Mouse (Mus musculus) Muller cell, postnatal 12 days (primary cell): ENCODE measurements around the gene Spns1.
"Not testable (repeated sequence)": the region's sequence is repeated elsewhere in the genome, so short reads cannot be mapped to it uniquely, and the experiment has no call there.

Source experiments
- DNase-seq: peaks from one replicate; pipeline ENCODE4 v3.0.0-alpha.2; 2015; ENCODE audit errors: inconsistent ontology term

The Spns1 gene

DNA sequence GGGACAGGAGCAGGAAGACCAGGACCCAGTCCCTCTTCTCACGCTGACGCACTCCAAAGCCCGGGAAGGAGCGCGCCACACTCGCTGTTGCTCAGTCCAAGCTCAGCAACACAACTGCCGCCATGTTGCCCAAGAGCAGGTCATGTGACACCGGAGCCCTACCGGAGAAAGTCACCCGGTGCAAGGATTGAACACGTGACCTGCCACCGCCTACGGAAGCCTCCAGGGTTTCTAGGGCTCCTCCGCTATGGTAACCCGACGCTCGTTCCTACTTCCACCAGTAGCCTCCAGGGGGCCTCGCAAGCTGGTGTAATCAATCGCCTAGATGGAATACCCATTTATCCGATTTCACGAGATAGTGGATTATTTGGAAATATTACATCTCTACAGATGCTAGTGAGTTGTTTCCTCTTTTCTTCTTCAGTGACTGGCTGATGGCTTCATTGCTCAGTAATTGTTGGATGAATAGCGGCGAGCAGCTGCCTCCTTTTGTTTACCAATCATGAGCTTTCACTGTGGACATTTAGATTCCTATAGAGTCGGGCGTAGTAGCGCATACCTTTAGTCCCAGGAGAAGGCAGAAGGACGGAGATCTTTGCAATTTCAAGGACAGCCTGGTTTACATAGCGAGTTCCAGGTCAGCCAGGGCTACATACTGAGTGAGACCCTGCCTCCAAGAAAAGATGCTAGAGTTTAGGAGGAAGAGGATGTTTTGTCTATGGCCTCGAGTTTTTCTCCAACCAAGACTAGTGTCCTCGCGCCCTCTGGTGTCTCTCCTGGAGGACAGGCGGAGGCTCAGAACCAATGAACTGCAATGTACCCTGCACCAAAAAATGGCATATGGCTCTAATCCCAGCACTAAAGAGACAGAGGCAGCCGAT, at the start of gene Spns1:
Spns1 (minus strand) TSS at position 173 of the 881 bp plus-strand sequence.
- peak; percentile 94 for DNase-seq

GRCm38 (mm10) chr7:126424161-126424560, 46.9 kb upstream of the Spns1 start:
- DNase-seq: no peak

DNA sequence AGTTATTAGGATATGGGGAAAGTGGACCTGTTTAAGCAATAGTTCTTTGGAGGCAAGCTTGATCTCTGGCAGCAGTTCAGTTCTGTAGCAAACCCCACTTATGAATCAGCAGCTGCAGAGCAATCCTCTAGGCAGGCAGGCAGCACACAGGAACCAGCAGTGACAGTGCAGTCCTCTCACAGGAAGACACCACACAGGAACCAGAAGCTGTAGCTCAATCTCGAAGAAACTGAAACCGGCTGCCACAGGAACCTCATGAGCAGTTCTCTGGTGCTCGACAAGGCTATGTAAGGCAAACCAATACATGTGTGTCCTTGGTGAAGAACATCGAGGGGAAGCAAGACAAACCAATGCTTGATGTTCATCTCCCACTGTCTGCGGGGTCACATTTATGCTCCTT, 44.5 kb upstream of the Spns1 start:
- no peak for DNase-seq

- peak; percentile 56 for DNase-seq
Measured at GRCm38 (mm10) chr7:126418496-126418895, 41.2 kb upstream of the Spns1 start.

DNA sequence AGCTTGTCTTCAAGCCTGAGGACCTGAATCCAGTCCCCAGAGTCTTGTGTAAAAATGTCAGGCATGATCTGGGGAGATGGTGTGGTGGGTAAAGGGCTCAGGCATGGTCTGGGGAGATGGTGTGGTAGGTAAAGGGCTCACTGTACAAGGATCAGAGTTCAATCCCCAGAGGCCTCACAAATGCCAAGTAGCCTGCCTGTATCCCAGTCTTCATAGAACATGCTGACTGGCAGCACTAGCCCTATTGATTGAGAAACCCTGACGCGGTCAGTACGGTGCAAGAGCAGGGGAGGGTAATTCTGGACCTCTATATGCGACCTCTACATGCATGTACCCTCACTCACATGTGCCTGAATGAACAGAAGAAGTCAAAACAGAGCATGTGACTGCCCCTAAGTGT, 40.4 kb upstream of the Spns1 start:
- no peak for DNase-seq

- DNase-seq: no peak
Measured at GRCm38 (mm10) chr7:126417045-126417444, 39.8 kb upstream of the Spns1 start.

GRCm38 (mm10) chr7:126416615-126417014, 39.4 kb upstream of the Spns1 start:
- no peak for DNase-seq

GRCm38 (mm10) chr7:126414725-126415124, 37.5 kb upstream of the Spns1 start, which contains the start of gene Cd19:
Gene Cd19, minus strand, starts transcription at chr7:126414889.
- DNase-seq: no peak

DNA sequence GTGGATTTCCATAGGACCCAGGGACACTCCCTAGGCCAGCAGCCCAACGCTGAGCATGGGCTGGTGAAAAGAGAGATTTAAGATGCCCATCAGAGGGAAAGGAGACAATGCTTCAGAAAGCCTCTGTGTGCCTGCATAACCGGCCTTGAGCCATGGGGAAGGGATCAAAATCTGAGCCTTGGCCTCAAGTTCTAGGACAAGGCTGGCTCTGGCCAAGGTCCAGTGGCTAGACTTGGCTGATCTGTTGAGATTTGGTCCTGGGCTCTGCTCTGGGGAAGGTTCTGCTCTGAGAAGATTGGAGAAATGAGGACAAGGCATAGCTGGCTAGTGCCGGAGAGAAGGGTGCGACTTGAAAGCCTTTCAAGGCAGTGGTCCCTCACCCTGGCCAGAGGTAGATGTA, 33.8 kb upstream of the Spns1 start:
- no peak for DNase-seq

DNA sequence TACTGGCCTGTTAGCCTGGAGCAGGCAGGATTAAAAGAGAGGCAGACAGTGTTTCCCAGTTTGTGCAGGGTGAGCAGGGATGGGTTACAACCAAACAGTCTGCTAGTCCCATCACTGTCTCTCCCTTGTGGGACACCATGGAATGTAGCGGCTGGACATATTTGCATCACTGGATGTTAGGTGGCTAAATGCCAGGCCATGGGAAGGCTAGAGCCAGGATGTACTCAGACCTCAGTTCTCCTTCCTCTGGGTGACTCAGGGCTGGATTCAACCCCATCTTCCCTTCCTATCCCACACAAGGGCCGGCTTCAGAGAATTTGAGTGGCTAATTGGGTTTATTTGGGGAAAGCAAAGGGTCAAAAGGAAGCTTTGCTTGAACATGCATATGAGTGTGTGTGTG, 31.4 kb upstream of the Spns1 start:
- DNase-seq: peak; percentile 60

GRCm38 (mm10) chr7:126402518-126402917, 25.3 kb upstream of the Spns1 start:
- not testable (repeated sequence) for DNase-seq

DNA sequence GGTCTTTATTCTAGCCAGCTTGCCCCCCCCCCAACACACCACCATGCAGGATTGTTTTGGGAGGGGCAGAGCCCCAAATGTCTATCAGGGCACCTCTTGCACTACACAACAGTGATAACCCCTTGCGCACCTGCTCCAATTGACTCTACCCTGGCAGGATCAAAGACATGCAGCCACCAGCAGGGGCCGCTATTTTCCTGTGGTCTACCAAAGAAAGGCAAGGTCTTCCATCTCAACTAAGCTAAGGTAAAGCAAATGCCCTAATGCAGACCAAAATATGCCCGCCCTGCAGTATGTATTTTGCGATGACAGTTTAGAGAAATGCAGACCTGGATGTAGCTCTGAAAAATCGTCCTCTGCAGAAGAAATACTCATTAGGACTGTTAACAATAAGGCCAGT, 22.3 kb upstream of the Spns1 start:
- DNase-seq: peak; percentile 59

DNA sequence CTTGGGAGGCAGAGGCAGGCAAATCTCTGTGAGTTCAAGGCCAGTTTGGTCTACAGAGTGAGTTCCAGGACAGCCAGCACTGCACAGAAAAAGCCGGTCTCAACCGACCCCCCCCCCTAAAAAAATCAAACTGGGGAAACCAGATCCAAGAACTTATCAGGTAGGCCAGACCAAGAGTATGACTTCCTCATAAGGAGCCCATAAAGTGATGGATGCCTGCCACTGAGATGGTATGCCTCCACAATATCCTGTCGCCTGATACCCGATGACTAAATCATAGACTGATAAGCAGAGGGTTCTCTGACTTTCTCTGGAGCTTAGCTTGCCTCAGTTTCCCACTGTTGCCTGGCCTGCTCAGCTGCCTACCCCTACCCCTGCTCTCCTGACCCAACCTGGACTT, 20.6 kb upstream of the Spns1 start:
- no peak for DNase-seq

DNA sequence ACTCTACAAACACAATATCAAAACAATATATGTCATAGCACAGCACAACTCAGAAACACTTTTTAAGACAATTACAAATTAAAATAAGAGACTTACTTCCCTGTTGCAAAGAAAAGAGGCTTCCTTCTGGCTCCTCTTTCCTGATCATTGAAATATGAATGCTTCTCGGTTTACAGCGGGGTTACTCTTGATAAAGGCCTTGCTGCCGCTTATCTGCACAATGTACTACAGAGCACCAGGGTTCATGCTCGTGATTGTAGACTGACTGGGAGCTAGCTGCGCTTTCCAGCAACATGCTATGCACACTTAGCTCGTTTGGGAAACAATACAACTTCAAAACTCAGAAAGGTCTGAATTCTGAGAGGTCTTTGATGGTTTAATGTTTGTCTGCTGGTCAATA, 20.0 kb upstream of the Spns1 start:
- DNase-seq: no peak

DNA sequence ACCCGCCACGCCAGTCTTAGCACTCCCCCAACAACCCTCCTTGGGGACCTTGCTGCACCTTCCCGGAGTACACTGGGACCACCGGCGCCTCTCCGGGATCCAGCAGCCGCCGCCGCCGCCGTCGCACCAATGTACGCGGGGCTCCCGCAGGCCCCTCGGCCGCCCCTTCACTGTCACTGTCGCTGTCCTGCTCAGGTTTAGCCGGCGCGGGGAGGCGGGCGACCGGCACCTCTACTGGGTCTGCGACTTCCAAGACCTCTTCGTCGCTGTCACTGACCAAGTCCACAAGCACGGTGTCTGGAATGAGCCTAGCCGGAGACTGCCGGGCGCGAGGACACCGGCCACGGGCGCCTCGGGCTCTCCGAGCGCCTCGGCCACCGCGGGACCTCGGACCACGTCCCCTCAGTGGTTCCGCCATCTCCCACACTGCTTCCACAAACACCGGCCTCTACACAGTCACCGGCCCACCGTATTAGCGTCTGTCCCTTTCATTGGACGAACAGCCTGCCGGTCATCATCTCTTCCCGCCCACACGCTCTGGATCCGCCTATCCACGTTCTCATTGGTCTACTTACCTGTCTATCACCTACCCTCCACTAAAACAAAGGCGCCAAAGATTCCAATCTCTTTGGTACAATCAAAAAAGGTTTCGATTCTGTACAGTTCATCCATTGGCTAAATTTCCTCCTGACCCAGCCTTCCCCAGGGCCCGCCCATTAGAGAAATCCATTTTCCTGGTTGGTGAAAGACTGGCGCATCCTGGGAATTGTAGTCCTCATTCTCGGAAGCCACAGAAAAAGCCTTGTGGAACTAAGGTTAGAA, 19.3 kb upstream of the Spns1 start, which contains the start of gene Nfatc2ip:
Nfatc2ip (minus strand) TSS at position 440 of the 822 bp plus-strand sequence.
- peak; percentile 99 for DNase-seq

- not testable (repeated sequence) for DNase-seq
Measured at GRCm38 (mm10) chr7:126392086-126392884, 15.0 kb upstream of the Spns1 start.

GRCm38 (mm10) chr7:126388185-126388584, 10.9 kb upstream of the Spns1 start:
- no peak for DNase-seq

GRCm38 (mm10) chr7:126383565-126383964, 6.3 kb upstream of the Spns1 start:
- no peak for DNase-seq

DNA sequence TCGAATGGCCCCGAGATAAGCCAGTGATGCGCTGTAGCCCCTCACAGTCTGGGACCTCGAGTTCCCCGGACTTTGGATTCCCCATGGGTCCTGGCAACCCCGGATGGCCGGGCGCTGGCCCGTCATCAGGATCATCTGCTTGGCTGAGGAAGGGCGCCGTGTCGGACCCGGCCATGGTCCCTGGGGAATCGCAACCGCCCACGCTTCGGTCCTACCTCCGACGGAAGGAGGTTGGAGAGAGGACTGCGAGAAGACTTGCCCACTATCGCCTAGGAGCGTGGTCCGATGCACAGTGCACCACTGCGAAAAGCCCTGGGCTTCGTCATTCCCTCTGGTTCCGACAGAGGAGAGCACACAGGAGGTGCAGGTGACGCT, 360 bp downstream of the Spns1 start:
- no peak for DNase-seq

GRCm38 (mm10) chr7:126375012-126375411, 2.2 kb downstream of the Spns1 start:
- DNase-seq: no peak

- no peak for DNase-seq
Measured at GRCm38 (mm10) chr7:126374526-126374925, 2.7 kb downstream of the Spns1 start.

GRCm38 (mm10) chr7:126373007-126373406, 4.2 kb downstream of the Spns1 start:
- no peak for DNase-seq
